Mouse (Mus musculus) kidney, adult 8-10 months (tissue): ENCODE data around the gene Crip1.

Experiments
- DNase-seq, 2 experiments: peaks; one replicate each; pipeline ENCODE4 v3.0.0; 2022

The Crip1 gene

DNA sequence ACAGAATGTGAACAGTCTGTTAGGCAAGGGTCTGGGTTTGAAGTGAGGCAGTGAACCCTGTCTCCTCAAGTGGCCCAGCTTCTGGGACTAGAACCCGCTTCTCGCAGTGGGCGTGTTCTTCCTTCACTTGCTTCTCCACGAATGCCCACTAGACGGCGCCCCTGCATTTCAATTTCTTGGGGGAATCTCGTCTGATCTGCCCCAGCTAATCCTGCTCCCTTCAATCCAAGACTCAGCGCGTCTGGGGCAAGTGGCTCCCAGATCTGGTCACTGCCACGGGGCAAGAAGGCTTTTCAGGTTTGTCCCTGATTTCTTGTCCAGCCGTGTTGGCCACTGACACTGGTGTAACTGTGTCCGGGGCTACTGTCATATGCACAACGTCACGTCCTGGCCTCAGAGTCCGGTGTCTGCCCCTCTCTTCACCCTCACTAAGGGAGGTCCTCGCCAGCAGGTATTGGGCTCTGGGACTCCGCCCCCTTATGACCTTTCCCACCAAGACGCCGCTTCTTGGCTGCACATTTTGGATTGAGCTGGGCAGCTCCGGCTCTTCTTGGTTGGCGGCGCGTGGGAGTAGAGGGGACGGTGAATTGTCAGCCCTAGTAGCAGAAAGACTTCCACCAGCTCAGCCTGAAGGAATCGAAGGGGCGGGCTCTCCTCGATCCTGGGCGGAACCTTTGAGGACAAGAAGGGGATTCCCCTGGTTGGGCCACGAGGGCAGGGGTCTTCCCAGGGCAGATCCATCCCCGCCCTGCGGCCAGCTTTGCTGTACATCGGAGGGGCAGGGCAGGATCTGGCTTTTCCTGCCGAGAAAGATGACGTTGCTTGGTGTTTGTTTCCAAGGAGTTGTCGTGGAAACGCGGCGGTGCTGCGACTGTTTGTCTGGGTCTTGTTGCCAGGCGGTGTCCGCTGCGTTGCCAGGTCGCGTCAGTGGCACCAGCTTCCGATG is at the start of gene Crip1:
Gene Crip1, plus strand, starts transcription at position 205 of the 946 bp plus-strand sequence.
- peak; percentile 74 to 88 for DNase-seq

DNA sequence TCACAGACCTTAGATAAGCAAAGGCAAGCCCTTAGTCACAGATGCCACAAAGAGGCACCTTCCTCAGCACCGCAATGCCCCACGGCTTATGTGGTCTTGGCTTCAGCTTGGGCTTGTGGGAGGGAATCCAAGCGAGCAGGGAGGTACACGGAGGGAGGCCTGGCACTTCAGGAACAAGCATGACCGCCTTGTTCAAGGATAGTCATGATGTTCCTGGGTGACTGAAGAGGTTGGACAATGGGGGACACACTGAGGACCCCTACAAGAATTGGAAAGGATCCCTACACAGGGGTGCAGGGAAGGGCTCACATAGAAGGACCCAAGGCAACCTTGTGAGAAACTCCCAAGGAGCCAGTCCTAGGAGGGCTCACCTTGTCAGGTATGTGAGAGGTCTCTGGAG is 49.1 kb upstream of the Crip1 start:
- DNase-seq: no peak

DNA sequence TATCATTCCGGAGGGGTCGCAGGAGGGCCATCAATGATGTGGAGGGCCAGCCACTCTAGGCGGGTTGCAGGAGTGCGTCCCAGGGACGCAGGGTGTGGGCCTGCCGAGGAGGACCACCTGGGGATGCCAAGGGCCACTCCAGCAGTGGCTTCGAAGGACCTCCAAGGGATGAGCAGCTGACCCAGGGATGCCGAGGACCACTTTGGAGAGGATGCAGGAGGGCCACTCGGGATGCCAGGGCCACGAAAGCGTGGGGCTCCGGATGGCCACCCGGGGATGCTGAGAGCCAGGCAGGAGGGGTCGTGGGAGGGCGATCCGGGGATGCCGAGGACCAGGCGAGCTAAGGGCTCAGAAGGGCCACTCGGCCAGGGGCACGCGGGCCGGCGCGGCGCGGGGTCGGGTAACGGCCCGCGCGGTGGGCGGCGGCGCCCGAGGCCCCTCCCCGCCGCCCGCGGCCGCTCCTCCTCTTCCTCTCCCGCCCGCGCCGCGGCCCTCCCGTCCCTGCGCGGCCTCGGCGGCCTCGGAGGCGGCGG is 48.3 kb upstream of the Crip1 start, which contains the start of gene Mta1:
Gene Mta1, plus strand, starts transcription at position 530 of the 533 bp plus-strand sequence.
- peak; percentile 15 to 25 for DNase-seq

DNA sequence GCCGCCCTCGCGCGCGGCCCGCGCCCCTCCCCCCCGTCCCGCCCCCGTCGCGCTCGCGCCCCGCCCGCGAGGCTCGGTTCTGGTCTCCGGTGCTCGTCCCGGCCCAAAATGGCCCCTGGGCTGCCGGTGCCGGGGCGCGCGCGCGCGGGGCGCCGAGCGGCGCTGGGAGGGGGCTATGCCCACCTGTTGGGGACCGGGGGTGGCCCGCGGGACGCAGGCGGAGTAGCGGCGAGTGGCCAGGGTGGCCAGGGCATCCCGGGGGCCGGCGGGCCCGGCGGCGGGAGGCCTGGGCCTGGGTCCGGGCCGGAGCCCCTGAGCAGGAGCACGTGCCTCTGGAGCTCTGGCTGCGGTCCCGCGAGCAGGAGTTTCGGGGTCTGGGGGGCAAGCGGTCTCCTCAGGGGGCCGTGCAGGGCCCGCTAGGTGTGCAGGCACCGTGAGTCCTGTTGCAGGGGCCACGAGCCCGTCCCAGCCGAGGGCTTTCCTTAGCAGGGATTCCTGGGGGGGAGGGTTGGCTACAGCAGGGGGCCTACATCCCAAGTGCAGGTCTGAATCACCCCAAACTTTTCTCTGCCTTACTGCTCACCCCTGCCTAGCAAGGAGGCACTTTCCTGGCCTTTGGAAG is 47.5 kb upstream of the Crip1 start:
- no peak for DNase-seq

DNA sequence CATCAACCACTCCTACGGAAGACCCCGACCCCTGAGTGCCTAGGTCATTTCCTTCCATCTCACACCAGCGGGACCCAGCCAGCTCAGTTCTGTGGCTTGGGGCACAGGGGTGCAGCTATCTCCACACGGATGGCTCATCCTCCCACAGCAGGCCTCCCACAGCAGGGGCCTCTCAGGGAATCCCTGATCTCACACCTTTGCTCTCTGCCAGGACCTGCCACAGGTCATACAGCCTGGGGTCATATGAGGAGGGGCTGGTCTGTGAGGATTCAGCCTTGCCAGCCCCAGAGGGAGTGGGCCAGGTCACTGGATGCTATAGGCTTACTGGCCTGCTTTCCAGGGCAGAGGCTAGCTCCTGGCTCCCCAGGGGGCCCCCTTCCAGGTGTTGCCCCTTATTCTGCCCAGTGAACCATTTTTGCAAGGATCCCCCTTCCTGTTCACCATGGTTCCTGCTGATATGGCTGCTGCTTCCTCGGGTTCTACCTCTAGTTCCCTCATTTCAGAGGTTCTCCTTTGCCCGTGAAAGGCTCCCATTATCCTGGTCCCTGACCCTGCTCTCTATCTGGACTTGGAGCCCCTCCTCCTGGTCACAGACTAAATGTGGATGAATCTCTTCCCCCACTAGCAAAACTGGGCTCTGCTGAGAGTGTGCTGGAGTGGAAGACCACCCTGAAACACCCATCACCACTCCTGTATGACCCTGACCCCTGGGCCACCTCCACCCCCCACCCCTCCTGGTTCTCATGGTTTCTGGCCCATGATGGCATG is 46.5 kb upstream of the Crip1 start:
- DNase-seq: no peak

DNA sequence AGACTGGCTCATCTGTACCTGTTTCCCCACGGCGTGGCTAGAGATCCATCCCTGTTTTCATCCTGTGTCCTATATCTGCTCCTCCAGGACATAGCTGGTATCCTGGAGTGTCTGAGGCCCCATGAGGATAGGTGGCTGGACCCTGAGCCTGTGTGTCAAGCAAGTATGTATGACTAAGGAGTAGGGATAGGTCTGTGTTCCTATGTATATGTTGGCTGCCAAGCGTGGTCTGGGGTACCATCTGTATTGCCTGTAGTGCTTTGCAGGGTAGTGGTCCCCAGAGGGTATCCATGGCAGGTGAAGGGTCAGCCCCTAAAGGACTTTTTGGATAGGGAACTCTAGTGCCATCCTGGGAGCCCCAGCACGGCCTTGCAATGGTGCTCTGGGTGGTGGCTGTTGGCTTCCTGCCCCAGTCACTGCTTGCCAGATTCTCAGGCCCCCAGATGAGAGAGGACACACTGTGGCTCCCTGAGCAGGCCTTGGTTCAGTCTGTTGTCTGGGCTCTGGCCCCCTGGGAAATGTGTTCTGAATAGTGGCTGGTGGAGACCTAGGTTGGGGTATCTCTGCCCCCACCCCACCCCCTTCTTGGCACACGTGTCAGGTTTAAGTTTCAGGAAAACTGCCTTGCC is 45.6 kb upstream of the Crip1 start:
- DNase-seq: peak in 1 of 2 experiments; percentile 26

DNA sequence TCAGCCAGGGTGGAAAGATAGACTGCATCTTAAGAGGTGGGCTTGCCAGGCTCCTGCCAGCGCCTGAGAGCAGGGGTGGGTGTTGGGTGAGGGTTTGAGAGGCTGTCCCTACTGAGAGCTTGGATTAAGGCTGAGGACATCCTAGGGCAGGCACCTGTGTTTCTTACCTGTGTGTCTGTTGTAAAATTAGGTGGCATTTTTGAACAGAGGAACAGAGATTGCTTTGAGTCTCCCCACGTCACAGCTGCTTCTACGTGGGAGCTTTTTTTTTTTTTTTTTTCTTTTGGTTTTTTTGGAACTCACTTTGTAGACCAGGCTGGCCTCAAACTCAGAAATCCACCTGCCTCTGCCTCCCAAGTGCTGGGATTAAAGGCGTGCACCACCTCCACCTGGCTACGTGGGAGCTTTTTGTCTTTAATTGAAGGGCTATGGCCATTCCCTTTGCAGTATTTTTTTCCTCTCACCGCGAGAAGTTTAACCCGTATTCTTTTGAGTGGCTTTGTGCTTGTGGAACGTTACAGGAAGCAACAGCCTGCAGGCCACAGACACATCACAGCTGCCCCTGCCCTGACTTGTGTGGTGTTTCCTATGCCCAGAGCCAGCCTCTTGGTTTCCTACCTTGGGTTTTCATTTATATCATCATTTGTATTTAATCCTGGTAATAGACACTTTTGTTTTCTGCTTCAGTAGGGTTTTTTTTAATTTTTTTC is 44.7 kb upstream of the Crip1 start:
- no peak for DNase-seq

DNA sequence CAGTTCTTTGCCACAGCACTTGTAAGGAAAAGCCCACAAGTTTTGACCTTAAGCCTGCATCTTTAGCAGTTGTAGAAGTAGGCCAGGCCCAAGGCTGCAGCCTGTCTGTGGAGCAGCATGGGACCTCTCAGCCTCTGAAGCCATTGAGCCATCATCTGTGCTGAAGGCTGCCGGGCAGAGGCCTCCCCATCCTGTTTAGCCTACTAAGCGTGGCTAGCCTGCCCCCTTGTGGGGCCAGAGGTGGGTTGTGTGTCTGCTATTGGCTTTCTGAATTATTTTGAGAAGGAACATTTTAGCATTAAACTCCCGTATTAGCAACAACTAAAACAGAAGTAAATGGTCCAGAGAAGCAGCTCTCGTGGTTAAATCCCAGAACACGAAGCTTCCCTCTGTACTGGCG is 43.7 kb upstream of the Crip1 start:
- DNase-seq: peak; percentile 39 to 60

DNA sequence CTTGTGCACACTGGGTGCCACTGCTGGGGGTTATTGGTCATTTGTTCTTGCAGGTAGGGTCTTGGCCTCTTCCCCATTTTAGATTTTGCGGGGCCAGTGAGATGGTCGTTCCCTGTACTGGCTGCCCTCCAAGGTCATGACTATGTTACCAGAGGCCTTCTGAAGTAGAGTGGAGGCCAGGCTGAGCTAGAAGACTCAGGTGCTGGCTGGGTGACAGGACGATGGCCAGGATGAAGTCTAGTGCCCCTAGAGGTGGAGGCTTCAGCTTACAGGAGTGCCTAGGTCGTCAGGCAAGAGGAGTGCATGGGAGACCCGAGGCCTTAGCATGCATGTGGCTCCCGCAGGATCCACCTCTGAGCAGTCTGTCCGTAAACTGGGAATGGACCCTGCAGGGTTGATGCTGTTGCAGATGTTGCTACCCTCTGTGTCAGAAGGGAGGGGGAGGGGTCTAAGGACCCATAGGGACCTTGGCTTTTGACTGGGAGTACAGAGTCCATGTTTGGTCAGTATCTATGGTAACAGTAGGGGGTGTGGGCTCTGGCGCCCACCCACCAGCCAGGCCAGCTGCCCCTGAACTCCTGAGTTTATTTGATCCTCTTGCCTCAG is 42.2 kb upstream of the Crip1 start:
- peak; percentile 18 to 30 for DNase-seq

DNA sequence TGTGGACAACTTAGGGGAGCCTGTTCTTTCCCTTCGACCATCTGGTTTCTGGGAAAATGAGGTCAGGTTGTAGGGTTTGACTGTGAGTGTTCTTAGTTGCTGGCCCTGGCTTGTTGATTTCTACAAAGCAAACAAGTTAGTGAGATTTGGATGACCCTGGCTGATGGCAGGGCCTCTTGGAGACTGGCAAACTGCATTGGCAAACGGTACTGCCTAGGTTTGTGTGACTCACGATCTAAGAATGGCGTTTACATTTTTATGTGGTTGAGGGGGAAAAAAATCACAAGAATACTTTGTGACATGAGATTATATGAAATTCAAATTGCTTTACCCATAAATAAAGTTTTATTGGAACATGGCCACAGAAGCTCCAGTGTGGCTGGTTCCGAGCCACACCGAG is 39.7 kb upstream of the Crip1 start:
- DNase-seq: no peak

DNA sequence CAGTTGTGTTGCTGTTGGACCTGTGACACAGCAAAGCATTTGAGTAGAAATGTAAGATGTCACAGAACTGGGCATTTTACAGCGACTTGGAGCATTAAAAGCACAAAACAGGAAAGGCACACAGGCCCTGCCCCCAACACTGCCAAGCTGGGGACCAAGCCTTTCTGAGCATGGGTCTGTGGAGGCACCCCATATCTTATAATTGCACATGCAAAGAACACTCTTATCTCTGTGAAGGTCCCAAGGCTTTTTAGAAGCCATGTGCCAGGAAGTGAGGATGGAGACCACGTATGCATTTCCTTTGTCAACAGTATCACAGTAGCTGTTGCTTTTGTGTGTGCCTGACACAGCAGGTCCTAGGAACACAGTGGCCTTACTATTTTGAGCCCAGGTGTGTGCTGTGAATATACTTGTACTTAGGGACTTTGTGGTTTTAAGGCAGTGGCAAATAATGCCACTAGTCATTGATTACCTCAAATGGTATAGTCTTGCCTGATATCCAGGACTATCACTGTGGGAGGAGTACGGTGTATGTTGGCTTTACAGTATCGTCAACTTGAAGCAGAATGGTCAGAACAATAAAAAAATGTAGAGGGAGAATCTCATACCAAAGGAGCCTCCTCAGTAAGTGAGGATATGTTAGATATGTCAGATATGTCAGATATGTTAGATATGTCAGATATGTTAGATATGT is 38.5 kb upstream of the Crip1 start:
- DNase-seq: no peak

DNA sequence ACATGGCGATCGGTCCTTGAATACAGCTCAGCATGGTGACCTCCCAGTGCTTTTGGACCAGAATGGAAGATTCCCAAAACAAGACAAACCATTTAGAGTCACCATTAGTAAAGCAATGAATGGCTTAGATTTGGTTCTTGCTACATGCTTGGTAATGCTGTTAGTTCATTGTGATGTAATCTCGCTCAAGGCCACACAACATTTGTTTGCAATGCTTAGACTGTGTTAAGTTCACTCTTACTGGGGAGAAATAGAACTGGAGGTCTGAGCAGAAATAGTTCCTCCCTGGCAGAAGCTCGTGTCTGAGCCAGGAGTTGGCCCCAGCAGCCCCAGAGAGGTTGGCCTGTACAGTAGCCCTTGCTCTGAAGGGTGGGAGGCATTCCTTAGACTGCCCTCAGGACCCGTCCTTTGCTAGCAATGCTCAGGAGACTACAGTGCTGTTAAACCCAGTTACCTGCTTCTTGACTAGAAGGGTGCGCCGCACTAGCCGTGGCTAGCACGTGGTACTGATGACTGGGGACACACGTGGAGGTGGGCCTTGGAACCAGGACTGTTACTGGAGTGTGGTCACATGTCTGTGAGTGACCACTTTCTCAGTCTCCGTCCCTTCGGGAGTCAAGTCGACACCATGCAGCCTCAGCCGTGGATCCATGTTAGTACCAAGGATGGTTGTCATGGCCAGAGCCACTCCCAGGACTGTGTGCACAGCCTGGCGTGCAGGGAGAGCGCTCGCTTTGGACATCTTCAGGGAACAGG is 37.4 kb upstream of the Crip1 start:
- DNase-seq: no peak

DNA sequence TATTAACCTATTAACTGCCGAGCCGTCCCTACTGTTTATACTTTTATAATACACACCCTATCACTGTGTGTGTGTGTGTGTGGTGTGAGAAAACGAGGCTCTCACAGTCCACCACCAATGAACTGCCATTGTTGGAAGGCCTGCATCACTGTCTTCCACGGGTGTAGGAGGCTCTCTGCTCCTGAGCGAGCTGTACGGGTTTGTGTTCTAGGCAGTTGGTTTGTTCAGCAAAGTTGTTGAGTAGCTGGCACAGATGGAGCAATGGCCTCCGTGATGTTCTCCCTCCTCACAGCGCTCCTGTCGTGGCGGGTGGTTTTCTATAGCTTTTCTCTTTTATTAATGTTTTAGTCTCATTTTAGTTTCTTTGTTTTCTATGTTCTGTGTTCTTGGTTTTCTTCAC is 36.3 kb upstream of the Crip1 start:
- no peak for DNase-seq

DNA sequence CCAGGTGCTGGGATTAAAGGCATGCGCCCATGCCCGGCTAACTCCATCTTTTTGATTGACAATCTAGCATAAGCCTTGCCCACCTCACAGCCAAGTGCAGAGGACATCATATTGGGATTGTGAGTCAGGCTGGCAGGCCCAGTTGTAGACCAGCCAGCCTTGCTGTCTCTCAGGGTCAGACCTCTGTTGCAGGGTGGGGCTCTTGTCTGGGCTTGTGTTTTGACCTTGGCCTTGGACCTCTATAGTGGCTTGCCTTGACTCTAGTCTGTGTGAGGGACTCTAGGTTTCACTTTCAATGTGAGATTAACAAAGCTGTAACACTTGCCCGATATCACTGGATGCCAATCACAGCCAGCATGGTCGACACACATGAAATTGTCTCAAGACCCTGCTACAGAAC is 32.0 kb upstream of the Crip1 start:
- no peak for DNase-seq

DNA sequence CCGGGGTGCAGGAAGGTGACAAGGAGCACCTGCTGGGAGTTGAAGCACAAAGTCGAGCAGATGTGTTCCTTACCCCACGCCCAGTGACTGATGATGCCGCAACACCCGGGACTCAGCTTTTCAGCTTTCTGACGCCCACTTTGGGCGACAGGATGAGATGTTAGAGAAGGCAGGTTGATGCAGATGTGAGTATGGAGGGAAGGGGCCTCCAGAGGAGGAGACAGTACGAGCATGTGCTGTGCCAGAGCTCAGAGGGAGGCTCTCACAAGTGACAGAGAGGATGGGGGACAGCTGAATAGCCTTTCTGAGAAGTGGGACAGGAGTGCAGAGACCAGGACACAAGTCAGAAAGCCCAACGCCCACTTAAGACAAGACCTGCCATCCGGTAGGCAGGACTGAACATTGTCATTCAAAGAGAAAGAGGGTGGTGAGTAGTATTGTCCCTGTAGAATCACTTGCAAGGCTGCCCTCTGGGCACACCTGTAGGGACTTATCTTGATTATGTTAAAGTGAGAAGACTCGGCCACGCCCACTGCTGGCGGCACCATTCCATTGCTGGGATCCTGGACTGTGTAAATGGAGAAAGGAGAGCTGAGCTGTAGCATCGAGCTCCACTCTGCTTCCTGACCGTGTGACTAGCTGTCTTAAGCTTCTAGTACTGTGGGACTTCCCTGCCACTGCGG is 31.1 kb upstream of the Crip1 start:
- DNase-seq: no peak

DNA sequence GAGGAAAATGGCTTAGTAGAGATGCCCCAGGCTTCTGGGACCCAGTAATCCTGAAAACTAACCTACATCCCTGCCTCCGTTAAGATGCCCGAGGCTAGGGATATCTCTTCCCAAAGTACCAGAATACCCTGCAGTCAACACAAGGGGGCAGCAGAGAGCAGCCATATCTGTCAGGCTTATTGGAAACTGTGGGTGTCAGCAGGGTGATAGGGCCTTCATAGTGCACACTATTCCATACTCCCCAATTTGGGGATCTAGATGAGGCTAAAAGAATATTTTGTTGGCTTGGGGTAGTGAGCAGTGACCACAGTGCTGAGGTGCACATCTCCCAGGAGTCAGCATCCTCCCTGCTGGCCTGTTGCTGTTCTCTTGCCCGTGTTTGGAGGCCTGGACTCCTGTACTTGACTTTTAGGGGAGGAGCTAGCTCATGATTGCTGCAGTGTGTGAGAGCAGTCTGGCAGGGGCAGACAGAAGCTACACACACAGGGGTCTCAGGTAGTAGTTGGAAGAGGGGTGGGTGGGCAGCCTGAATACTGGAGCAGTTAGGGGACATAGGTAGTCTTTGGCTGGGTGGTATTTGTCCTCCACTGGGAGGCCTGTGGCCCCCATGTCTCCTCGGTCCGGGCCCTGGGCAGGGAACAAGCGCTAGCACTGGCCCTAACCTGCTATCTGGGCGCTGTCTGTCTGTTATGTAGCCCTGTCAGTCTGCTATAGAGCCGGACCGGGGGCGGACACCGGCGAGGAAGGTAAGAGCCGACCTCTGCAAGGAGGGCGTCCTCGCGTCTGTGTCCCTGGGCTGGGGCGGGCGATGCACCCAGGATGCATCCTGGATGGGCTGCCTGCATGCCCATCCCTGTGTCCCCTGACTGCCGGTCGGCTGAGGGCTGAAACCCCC is 26.4 kb upstream of the Crip1 start:
- DNase-seq: peak; percentile 59 to 77

DNA sequence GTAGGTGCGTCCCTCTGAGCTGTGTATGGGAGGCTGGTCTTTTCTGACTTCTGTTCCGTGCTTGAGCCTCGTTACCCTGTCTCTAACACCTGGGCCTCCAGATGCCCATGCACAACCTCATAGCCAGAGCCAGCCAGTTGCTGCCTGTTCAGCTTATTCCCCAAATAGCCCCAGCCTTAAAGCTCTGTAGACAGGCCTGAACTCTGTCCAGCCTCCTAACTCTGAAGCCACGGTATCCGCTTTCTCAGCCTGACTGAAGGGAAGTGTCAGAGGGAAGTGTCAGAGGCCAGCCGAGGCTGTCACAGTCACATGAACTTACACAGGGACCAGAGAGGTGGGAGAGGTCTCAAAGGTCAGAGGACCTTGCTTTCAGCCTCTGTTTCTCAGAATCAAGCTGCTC is 21.4 kb upstream of the Crip1 start:
- DNase-seq: no peak

DNA sequence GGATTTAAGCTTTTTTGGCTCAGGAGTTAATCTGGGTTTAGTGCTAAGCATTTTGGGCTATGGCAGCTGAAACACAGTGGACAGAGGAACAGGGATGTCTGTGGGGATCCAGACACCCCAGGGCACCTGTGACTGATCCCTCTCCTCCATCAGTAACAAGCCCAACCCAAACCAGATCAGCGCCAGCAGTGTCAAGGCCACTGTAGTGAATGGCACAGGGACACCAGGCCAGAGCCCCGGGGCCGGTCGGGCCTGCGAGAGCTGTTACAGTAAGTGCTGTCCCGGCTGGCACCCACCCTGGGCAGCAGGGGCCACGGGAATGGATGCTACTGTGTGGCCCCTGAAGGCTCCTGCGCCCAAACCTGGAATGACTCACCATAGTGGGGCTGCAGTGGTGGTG is 15.4 kb upstream of the Crip1 start:
- DNase-seq: no peak
